ENCODE assay signal across 22 mouse cellular contexts in the genomic region with DNA sequence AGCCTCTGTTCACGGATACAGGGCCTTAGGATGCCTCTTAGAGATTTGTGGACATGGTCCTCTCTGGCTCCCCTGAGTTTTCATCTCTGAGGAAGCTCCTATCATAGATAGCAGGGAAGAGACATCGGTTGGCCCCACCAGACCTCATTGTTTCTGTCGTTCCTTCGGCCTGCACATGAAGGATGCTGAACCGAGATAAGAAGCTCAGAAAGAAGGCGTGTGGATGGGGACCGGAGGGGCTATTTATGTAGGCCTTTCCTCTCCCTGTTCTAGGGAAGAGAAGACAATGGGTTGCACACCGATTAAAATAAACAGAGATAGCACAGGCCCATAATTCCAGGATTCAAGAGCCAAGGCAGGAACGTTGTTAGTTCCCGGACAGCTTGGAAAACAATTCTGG. TPM values are rescaled to one million over a fixed set of nuclear protein-coding genes. Genes with fewer than 3 reads are reported as not detected.
DNase-seq lines count a peak whose midpoint lies in the region; ATAC-seq and TF ChIP-seq lines count a peak whose summit lies in the region.
"Had no signal": no experiment of that assay in that cellular context is flagged by ENCODE, and none has a peak within 500 bp of the region (broad histone marks: within the 10 kb centered on the region; RNA-seq: fewer than 3 reads in every experiment).

No protein-coding gene starts in this region.

- peaks cover 6% of the 10 kb centered on the region for H3K36me3 ChIP-seq in erythroblast, embryonic 14.5 days (ENCODE audit: control insufficient read depth)
- H3K36me3 ChIP-seq in heart, embryonic 10.5 days = no peaks in the 10 kb centered on the region
- H3K36me3 ChIP-seq in lung, embryonic 14.5 days (ENCODE audit: insufficient read depth) = no peaks in the 10 kb centered on the region
- H3K36me3 ChIP-seq in kidney, embryonic 14.5 days (ENCODE audit: control insufficient read depth, insufficient read depth, low read length) = no peaks in the 10 kb centered on the region
- H3K36me3 ChIP-seq: midbrain, embryonic 12.5 days; stomach, embryonic 15.5 days had no signal

- peak; percentile 4 for DNase-seq in heart, postnatal 25 days (ENCODE audit: low spot score)
- no peak for DNase-seq in heart, embryonic 10.5 days (ENCODE audit: low spot score)
- DNase-seq in lung, embryonic 14.5 days = peak; percentile 46
- DNase-seq in B cell, adult 2 months = no peak
- DNase-seq in layer of hippocampus, postnatal 36 days = no peak
- DNase-seq: embryo, embryonic 11 days; forebrain, postnatal 0 days; gastrocnemius, postnatal 25 days; right cerebral cortex, adult 18-20 months; spleen, adult 18-20 months had no signal

- H3K4me3 ChIP-seq in erythroblast, embryonic 14.5 days (replicated peaks) = peak overlapping the region; percentile 6
- H3K4me3 ChIP-seq in heart, embryonic 10.5 days = no peak overlapping the region
- H3K4me3 ChIP-seq in lung, embryonic 14.5 days (ENCODE audit: low read depth, low read length) = no peak overlapping the region
- no peak overlapping the region for H3K4me3 ChIP-seq in kidney, embryonic 14.5 days (ENCODE audit: low read length)
- H3K4me3 ChIP-seq: layer of hippocampus, adult 2 months; midbrain, embryonic 12.5 days; myocyte had no signal

- no peak overlapping the region for H3K9ac ChIP-seq in lung, embryonic 14.5 days
- H3K9ac ChIP-seq in kidney, embryonic 14.5 days (ENCODE audit: low read depth, low read length) = no peak overlapping the region
- H3K9ac ChIP-seq: forebrain, postnatal 0 days; limb, embryonic 13.5 days; midbrain, embryonic 12.5 days; stomach, embryonic 15.5 days had no signal

- intact Hi-C loops in heart, postnatal 25 days (cut with DNase I) = loop anchor here (2.0 kb wide), 1 partner anchor 47 kb away; no protein-coding TSS in a partner anchor

- peaks cover 5% of the 10 kb centered on the region for H3K9me3 ChIP-seq in erythroblast, embryonic 14.5 days (ENCODE audit: control insufficient read depth, low read length)
- no peaks in the 10 kb centered on the region for H3K9me3 ChIP-seq in heart, embryonic 10.5 days
- no peaks in the 10 kb centered on the region; the same call in 1 of the 2 replicates for H3K9me3 ChIP-seq in lung, embryonic 14.5 days (ENCODE audit: low read depth, low read length)
- no peaks in the 10 kb centered on the region for H3K9me3 ChIP-seq in kidney, embryonic 14.5 days (ENCODE audit: control insufficient read depth, low read length)
- H3K9me3 ChIP-seq: stomach, embryonic 15.5 days had no signal

- TF ChIP-seq CTCF in lung, embryonic 14.5 days (IDR thresholded peaks at IDR 0.05; ENCODE audit: low read depth) = no peak

- no peak overlapping the region for H3K4me2 ChIP-seq in lung, embryonic 14.5 days
- H3K4me2 ChIP-seq in kidney, embryonic 14.5 days (replicated peaks; ENCODE audit: low read depth, low read length) = no peak overlapping the region
- H3K4me2 ChIP-seq: midbrain, embryonic 12.5 days had no signal

- H3K4me1 ChIP-seq in erythroblast, embryonic 14.5 days (ENCODE audit: control insufficient read depth) = peaks cover 43% of the 10 kb centered on the region
- peaks cover 24% of the 10 kb centered on the region for H3K4me1 ChIP-seq in heart, embryonic 10.5 days
- H3K4me1 ChIP-seq in lung, embryonic 14.5 days (ENCODE audit: insufficient read depth) = peaks cover 8% of the 10 kb centered on the region; the same call in 1 of the 2 replicates
- H3K4me1 ChIP-seq in kidney, embryonic 14.5 days (ENCODE audit: control insufficient read depth, insufficient read depth, low read length) = peaks cover 9% of the 10 kb centered on the region

- WGBS in heart, embryonic 10.5 days = 61% methylated on average over 10 of the region's 10 CpGs
- 63% methylated on average over 10 of the region's 10 CpGs for WGBS in lung, embryonic 14.5 days
- WGBS in kidney, embryonic 14.5 days = 85% methylated on average over 10 of the region's 10 CpGs

- ATAC-seq in erythroblast, adult 5-6 weeks (replicated peaks; ENCODE audit: low FRiP score, poor library complexity, severe bottlenecking) = no peak
- ATAC-seq in lung, embryonic 14.5 days (ENCODE audit: insufficient read depth) = no peak
- no peak for ATAC-seq in kidney, embryonic 14.5 days (ENCODE audit: low FRiP score, low TSS enrichment)
- ATAC-seq: activated CD4-positive, CD25-positive, alpha-beta regulatory T cell, adult 4 months; forebrain, postnatal 0 days; inflammation-experienced regulatory T-cells, adult 6 months had no signal

- no peak overlapping the region for H3K27ac ChIP-seq in heart, embryonic 10.5 days
- no peak overlapping the region for H3K27ac ChIP-seq in lung, embryonic 14.5 days (ENCODE audit: low read depth)
- H3K27ac ChIP-seq in kidney, embryonic 14.5 days (ENCODE audit: low read depth, low read length) = no peak overlapping the region
- H3K27ac ChIP-seq: hindbrain, embryonic 10.5 days; limb, embryonic 13.5 days; midbrain, embryonic 12.5 days had no signal

- no peaks in the 10 kb centered on the region for H3K27me3 ChIP-seq in erythroblast, embryonic 14.5 days (ENCODE audit: control insufficient read depth)
- no peaks in the 10 kb centered on the region for H3K27me3 ChIP-seq in heart, embryonic 10.5 days (ENCODE audit: insufficient read depth, poor library complexity, severe bottlenecking)
- H3K27me3 ChIP-seq in lung, embryonic 14.5 days (ENCODE audit: insufficient read depth, low read length) = no peaks in the 10 kb centered on the region
- H3K27me3 ChIP-seq in kidney, embryonic 14.5 days (ENCODE audit: control insufficient read depth, insufficient read depth, low read length) = no peaks in the 10 kb centered on the region
- H3K27me3 ChIP-seq: CH12.LX; limb, embryonic 13.5 days; stomach, embryonic 15.5 days had no signal

RNA-seq across cellular contexts. Expression of gene Irf2, which starts 2.1 kb away (rescaled TPM):
- 0.81 and 1.9 TPM in 2 replicates for polyA plus RNA-seq in erythroblast, embryonic 14.5 days (2012)
- total RNA-seq in erythroblast, adult 5-6 weeks (2015; ENCODE audit: low replicate concordance) = 44.7 and 89.5 TPM in 2 replicates
- 38.5 and 52.1 TPM in 2 replicates for total RNA-seq in erythroblast, adult 5-6 weeks (2017; ENCODE audit: low replicate concordance)
- total RNA-seq in heart, postnatal 25 days (2021) = 10 to 100 TPM; 40.4 to 45.4 TPM
- polyA plus RNA-seq in heart, embryonic 10.5 days (2016; fragmentation: Nextera tagmentation; extraction: Ambion mirVana) = 8.9 and 10.9 TPM in 2 replicates
- polyA plus RNA-seq in lung, embryonic 14.5 days (2014; fragmentation: Nextera tagmentation; extraction: Ambion mirVana) = 16.8 and 23.7 TPM in 2 replicates
- 10 to 100 TPM; 61.8 to 62.2 TPM for total RNA-seq in layer of hippocampus, postnatal 36 days (2021)
- polyA plus RNA-seq in kidney, embryonic 14.5 days (2014; fragmentation: Nextera tagmentation; extraction: Ambion mirVana) = 13.9 and 14.2 TPM in 2 replicates

Comparison
In these comparisons a context has a peak if more than half of its experiments do, and no peak if none do; other contexts are left out.
1. DNase-seq: peak in heart, postnatal 25 days (single experiment) and lung, embryonic 14.5 days (single experiment); none in heart, embryonic 10.5 days (single experiment), B cell, adult 2 months (0 of 2) and layer of hippocampus, postnatal 36 days (0 of 2).